Mouse (Mus musculus): Measurements from ENCODE around the gene Olfr466. TPM values are rescaled to one million over a fixed set of nuclear protein-coding genes. Genes with fewer than 3 reads are reported as not detected.

Olfr466 gene
- total RNA-seq (2017): not detected in 2 replicates

GRCm38 (mm10) chr13:65149940-65150339 lies at the start of gene Olfr466:
Gene Olfr466 (plus strand): TSS chr13:65150240.
- no peak for ATAC-seq (replicated peaks in 1 of 2; ENCODE audit: insufficient read depth in 1 of 2, low FRiP score in 2 of 2, low TSS enrichment in 1 of 2, low read depth in 1 of 2, poor library complexity in 2 of 2, severe bottlenecking in 2 of 2)

- 0 out of 4 replicates have a peak, but pooled peaks of 1 of the 2 experiments have one; percentile 32 for ATAC-seq (replicated peaks in 1 of 2; ENCODE audit: insufficient read depth in 1 of 2, low FRiP score in 2 of 2, low TSS enrichment in 1 of 2, low read depth in 1 of 2, poor library complexity in 2 of 2, severe bottlenecking in 2 of 2)
Measured at GRCm38 (mm10) chr13:65100678-65101077, 49.4 kb upstream of the Olfr466 start.

GRCm38 (mm10) chr13:65101232-65101631 lies 48.8 kb upstream of the Olfr466 start:
- ATAC-seq (replicated peaks in 1 of 2; ENCODE audit: insufficient read depth in 1 of 2, low FRiP score in 2 of 2, low TSS enrichment in 1 of 2, low read depth in 1 of 2, poor library complexity in 2 of 2, severe bottlenecking in 2 of 2): peak; percentile 79 to 82

- ATAC-seq (replicated peaks in 1 of 2; ENCODE audit: insufficient read depth in 1 of 2, low FRiP score in 2 of 2, low TSS enrichment in 1 of 2, low read depth in 1 of 2, poor library complexity in 2 of 2, severe bottlenecking in 2 of 2): peak; percentile 69 to 81
Measured at GRCm38 (mm10) chr13:65111961-65112360, 38.1 kb upstream of the Olfr466 start.

DNA sequence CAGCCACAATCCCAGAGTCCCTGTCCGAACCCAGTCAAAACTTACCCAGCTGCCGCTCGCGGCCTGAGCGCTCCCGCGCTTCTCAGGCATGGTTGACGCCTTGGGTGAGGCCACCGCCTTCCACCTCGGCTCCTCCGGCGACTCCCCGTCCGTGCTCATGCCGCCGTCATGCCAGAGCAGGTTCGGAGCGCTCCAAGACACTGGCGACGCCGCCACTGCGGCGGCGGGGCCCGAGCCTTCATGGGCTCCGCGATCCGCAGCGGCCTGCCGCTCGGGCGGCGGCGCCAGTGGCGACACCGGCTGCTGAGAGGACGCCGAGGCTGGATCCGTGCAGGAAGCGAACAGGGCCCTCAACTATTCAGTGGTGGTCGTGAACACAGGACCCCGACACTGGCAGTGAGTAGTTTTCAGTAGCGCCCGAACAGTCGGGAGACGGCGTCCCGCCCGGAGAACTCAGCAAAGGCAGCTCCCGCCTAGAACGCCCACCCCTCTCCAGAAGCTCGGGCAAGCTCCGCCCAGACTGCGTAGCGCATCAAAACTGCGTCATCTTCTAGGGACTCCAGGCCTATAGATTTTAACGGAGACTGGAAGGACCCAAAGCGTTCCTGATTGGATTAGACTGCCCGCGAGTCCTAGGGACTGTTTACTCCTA lies 37.5 kb upstream of the Olfr466 start, which contains the start of gene Mfsd14b:
Gene Mfsd14b, minus strand, starts transcription at position 517 of the 652 bp plus-strand sequence.
- ATAC-seq (replicated peaks in 1 of 2; ENCODE audit: insufficient read depth in 1 of 2, low FRiP score in 2 of 2, low TSS enrichment in 1 of 2, low read depth in 1 of 2, poor library complexity in 2 of 2, severe bottlenecking in 2 of 2): peak; percentile 96

DNA sequence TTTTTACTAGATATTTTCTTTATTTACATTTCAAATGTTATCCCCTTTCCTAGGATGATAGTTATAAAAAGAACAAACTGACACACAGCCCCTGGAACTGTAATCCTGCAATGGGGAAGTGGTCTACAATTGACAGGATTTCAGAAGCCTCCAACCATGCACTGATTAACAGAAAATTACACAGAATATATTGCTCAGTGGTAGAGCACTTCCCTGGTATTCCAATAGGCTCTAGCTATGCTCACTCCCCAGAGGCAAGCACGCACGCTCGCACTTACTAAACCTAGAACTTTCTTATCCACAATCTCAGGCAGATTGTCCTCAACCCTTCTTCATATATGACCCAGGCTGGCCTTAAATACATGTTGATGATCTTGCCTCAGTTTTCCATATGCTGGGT lies 36.8 kb upstream of the Olfr466 start:
- ATAC-seq (replicated peaks in 1 of 2; ENCODE audit: insufficient read depth in 1 of 2, low FRiP score in 2 of 2, low TSS enrichment in 1 of 2, low read depth in 1 of 2, poor library complexity in 2 of 2, severe bottlenecking in 2 of 2): peak; percentile 21 to 39; a peak in 3 of 4 replicates

- ATAC-seq (replicated peaks in 1 of 2; ENCODE audit: insufficient read depth in 1 of 2, low FRiP score in 2 of 2, low TSS enrichment in 1 of 2, low read depth in 1 of 2, poor library complexity in 2 of 2, severe bottlenecking in 2 of 2): no peak
Measured at GRCm38 (mm10) chr13:65120984-65121383, 29.1 kb upstream of the Olfr466 start.

GRCm38 (mm10) chr13:65122111-65122510 lies 27.9 kb upstream of the Olfr466 start:
- ATAC-seq (replicated peaks in 1 of 2; ENCODE audit: insufficient read depth in 1 of 2, low FRiP score in 2 of 2, low TSS enrichment in 1 of 2, low read depth in 1 of 2, poor library complexity in 2 of 2, severe bottlenecking in 2 of 2): peak in 1 of 2 experiments; percentile 93; a peak in 2 of 4 replicates

DNA sequence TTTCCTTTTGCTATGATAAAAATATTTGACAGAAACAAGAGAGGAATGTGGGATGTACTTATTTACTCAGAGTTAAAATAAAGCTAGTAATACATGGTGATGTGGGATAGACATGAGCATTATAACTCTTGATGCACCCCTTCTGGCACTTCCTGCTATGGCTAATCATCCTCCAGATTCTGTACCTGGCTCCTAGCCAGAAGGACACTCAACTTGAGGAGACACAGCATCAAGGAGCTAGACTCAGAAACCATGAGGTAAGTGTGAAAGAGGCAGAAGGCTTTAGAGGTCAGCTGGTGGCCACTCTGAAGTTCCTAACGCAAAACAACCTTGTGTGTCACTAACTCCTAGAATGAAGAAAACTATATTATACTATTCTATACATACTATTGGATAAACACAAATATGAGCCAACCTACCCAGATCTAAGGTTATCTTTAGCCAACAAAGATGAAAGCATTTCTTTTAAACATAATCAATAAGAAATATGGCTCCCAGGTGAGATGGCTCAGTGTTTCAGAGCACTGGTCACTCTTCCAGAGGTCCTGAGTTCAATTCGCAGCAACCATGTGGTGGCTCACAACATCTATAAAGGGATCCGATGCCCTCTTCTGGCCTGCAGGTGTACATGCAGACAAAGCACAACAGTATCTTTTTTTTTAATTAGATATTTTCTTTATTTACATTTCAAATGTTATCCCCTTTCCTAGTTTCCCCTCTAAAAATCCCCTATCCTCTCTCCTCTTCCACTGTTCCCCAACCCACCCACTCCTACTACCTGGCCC lies 22.8 kb upstream of the Olfr466 start:
- no peak for ATAC-seq (replicated peaks in 1 of 2; ENCODE audit: insufficient read depth in 1 of 2, low FRiP score in 2 of 2, low TSS enrichment in 1 of 2, low read depth in 1 of 2, poor library complexity in 2 of 2, severe bottlenecking in 2 of 2)

GRCm38 (mm10) chr13:65137789-65138188 lies 12.3 kb upstream of the Olfr466 start, which contains the start of gene Olfr465-ps1:
Gene Olfr465-ps1 (plus strand): TSS chr13:65138089.
- ATAC-seq (replicated peaks in 1 of 2; ENCODE audit: insufficient read depth in 1 of 2, low FRiP score in 2 of 2, low TSS enrichment in 1 of 2, low read depth in 1 of 2, poor library complexity in 2 of 2, severe bottlenecking in 2 of 2): no peak

GRCm38 (mm10) chr13:65174102-65174501 lies 24.1 kb downstream of the Olfr466 start:
- no peak for ATAC-seq (replicated peaks in 1 of 2; ENCODE audit: insufficient read depth in 1 of 2, low FRiP score in 2 of 2, low TSS enrichment in 1 of 2, low read depth in 1 of 2, poor library complexity in 2 of 2, severe bottlenecking in 2 of 2)

DNA sequence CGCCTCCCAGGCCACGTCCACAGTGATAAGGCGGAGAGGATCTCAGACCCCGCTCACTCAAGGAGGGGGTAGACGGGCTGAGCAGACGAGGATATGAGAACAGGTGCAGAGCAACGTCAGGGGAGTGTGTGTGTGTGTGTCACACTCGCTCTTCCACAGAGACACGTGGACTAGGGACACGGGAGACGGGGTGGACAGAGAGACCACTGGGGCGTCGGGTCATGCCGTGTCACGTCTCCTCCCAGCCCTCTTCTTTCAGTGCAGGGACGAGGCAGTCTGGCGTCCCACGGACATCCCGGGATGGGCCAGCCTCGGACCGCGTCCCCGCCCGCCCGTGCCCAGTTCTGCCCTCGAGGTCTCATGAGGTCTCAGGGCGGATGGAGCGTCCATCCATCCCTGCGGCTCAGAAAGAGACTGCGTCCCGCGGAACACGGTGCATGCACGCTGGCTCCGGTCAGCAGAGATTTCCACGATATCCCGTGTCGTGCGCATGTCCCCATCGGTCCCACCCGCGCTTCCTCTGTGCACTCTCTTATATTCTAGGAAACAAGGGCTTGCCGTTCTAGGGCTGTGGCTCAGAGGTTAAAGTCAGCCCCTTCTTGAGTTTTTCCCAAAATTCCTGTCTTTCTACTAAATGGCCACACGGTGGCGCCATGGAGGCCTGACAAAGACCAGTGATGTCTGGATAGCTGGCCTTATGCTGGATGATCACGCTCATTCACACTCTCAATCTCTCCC lies 25.9 kb downstream of the Olfr466 start:
- ATAC-seq (replicated peaks in 1 of 2; ENCODE audit: insufficient read depth in 1 of 2, low FRiP score in 2 of 2, low TSS enrichment in 1 of 2, low read depth in 1 of 2, poor library complexity in 2 of 2, severe bottlenecking in 2 of 2): peak; percentile 80 to 81

- ATAC-seq (replicated peaks in 1 of 2; ENCODE audit: insufficient read depth in 1 of 2, low FRiP score in 2 of 2, low TSS enrichment in 1 of 2, low read depth in 1 of 2, poor library complexity in 2 of 2, severe bottlenecking in 2 of 2): no peak
Measured at GRCm38 (mm10) chr13:65176472-65177091, 26.5 kb downstream of the Olfr466 start.

DNA sequence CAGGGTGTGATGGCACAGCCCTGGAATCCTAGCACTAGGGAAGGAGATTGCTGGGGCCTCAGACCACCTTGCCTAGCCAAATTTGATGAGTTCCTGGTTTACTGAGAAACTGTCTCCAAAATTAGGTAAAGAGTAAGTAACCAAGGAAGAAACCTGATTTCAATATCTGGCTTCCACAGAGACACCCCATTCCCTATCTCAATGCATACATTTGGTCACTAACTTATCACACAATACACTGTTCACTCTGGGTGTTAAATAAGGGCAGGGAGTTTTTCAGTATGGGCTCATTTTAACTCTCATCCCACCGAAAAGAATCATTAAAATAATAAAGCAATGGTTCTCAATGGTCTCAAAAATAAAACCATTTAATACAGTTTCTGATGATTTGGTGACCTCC lies 50.6 kb downstream of the Olfr466 start:
- no peak for ATAC-seq (replicated peaks in 1 of 2; ENCODE audit: insufficient read depth in 1 of 2, low FRiP score in 2 of 2, low TSS enrichment in 1 of 2, low read depth in 1 of 2, poor library complexity in 2 of 2, severe bottlenecking in 2 of 2)
